Mouse (Mus musculus): ENCODE results near the gene Wdr12. TPM values are rescaled to one million over a fixed set of nuclear protein-coding genes. Genes with fewer than 3 reads are reported as not detected.
A peak's percentile ranks its signal among the peaks of the same experiment; 100 is the strongest.

Wdr12 gene
- 51.5 and 53.8 TPM in 2 replicates for polyA plus RNA-seq (2014; fragmentation: Nextera tagmentation; extraction: Ambion mirVana)

GRCm38 (mm10) chr1:60098024-60098781, at the start of gene Wdr12, which contains the start of gene Carf:
TSS of gene Wdr12 (minus strand) at chr1:60098645.
TSS of gene Carf (plus strand) at chr1:60098247.
- H3K27ac ChIP-seq (ENCODE audit: low read depth, low read length), result peak within 1 kb of the TSS; percentile 96
- peaks cover 6% of the 10 kb centered on the region; the same call in 1 of the 2 replicates for H3K4me1 ChIP-seq (ENCODE audit: control insufficient read depth, insufficient read depth, low read length)
- H3K9me3 ChIP-seq (ENCODE audit: control insufficient read depth, low read length), result no peaks in the 10 kb centered on the region
- H3K36me3 ChIP-seq (ENCODE audit: control insufficient read depth, insufficient read depth, low read length), result no peaks in the 10 kb centered on the region; the same call in 1 of the 2 replicates
- H3K9ac ChIP-seq (ENCODE audit: low read length), result peak within 1 kb of the TSS; percentile 94
- WGBS, result under 1% methylated on average over 61 of the region's 71 CpGs
- peak within 1 kb of the TSS; percentile 91 for H3K4me3 ChIP-seq (ENCODE audit: low read depth, low read length)
- ATAC-seq (ENCODE audit: insufficient read depth, low FRiP score, low TSS enrichment) (peak; percentile 93), DNase-seq (ENCODE audit: low spot score) (peak; percentile 96)
- peak within 1 kb of the TSS; percentile 56 for H3K4me2 ChIP-seq (ENCODE audit: low read depth)
- H3K27me3 ChIP-seq (ENCODE audit: control insufficient read depth, insufficient read depth, low read length), result no peaks in the 10 kb centered on the region

- Histone ChIP-seq H3K4me2 (ENCODE audit: low read depth) (no peak overlapping the region), H3K9ac (ENCODE audit: low read length) (no peak overlapping the region), H3K9me3 (ENCODE audit: control insufficient read depth, low read length) (no peaks in the 10 kb centered on the region), H3K4me1 (ENCODE audit: control insufficient read depth, insufficient read depth, low read length) (no peaks in the 10 kb centered on the region), H3K4me3 (ENCODE audit: low read depth, low read length) (no peak overlapping the region), H3K36me3 (ENCODE audit: control insufficient read depth, insufficient read depth, low read length) (no peaks in the 10 kb centered on the region), H3K27me3 (ENCODE audit: control insufficient read depth, insufficient read depth, low read length) (no peaks in the 10 kb centered on the region), H3K27ac (ENCODE audit: low read depth, low read length) (no peak overlapping the region)
- 53% methylated on average over 9 of the region's 9 CpGs for WGBS
- no peak for ATAC-seq (ENCODE audit: insufficient read depth, low FRiP score, low TSS enrichment)
- DNase-seq (ENCODE audit: low spot score), result no peak
Measured at GRCm38 (mm10) chr1:60137346-60137745, 38.9 kb upstream of the Wdr12 start.

GRCm38 (mm10) chr1:60117721-60118455, 19.4 kb upstream of the Wdr12 start:
- 62% methylated on average over 7 of the region's 7 CpGs for WGBS

GRCm38 (mm10) chr1:60104582-60104981, 6.1 kb upstream of the Wdr12 start:
- Histone ChIP-seq H3K4me3 (ENCODE audit: low read depth, low read length) (no peak overlapping the region), H3K36me3 (ENCODE audit: control insufficient read depth, insufficient read depth, low read length) (no peaks in the 10 kb centered on the region), H3K9ac (ENCODE audit: low read length) (no peak overlapping the region), H3K27me3 (ENCODE audit: control insufficient read depth, insufficient read depth, low read length) (no peaks in the 10 kb centered on the region), H3K9me3 (ENCODE audit: control insufficient read depth, low read length) (no peaks in the 10 kb centered on the region), H3K4me2 (ENCODE audit: low read depth) (no peak overlapping the region), H3K27ac (ENCODE audit: low read depth, low read length) (no peak overlapping the region), H3K4me1 (ENCODE audit: control insufficient read depth, insufficient read depth, low read length) (no peaks in the 10 kb centered on the region)
- WGBS, result 100% methylated on average over 1 of the region's 1 CpGs
- DNase-seq (ENCODE audit: low spot score) (no peak), ATAC-seq (ENCODE audit: insufficient read depth, low FRiP score, low TSS enrichment) (no peak)

More at GRCm38 (mm10) chr1:60117721-60118455, 19.4 kb upstream of the Wdr12 start:
- ATAC-seq (ENCODE audit: insufficient read depth, low FRiP score, low TSS enrichment) (no peak), DNase-seq (ENCODE audit: low spot score) (no peak)
- Histone ChIP-seq H3K27ac (ENCODE audit: low read depth, low read length) (no peak overlapping the region), H3K4me2 (ENCODE audit: low read depth) (no peak overlapping the region), H3K4me1 (ENCODE audit: control insufficient read depth, insufficient read depth, low read length) (no peaks in the 10 kb centered on the region), H3K9me3 (ENCODE audit: control insufficient read depth, low read length) (no peaks in the 10 kb centered on the region), H3K27me3 (ENCODE audit: control insufficient read depth, insufficient read depth, low read length) (no peaks in the 10 kb centered on the region), H3K9ac (ENCODE audit: low read length) (no peak overlapping the region), H3K4me3 (ENCODE audit: low read depth, low read length) (no peak overlapping the region), H3K36me3 (ENCODE audit: control insufficient read depth, insufficient read depth, low read length) (no peaks in the 10 kb centered on the region)

- Histone ChIP-seq H3K9me3 (ENCODE audit: control insufficient read depth, low read length) (no peaks in the 10 kb centered on the region), H3K4me2 (ENCODE audit: low read depth) (peak overlapping the region; percentile 53), H3K4me1 (ENCODE audit: control insufficient read depth, insufficient read depth, low read length) (peaks cover 6% of the 10 kb centered on the region; the same call in 1 of the 2 replicates), H3K27me3 (ENCODE audit: control insufficient read depth, insufficient read depth, low read length) (no peaks in the 10 kb centered on the region), H3K27ac (ENCODE audit: low read depth, low read length) (peak overlapping the region; percentile 96), H3K9ac (ENCODE audit: low read length) (peak overlapping the region; percentile 94), H3K4me3 (ENCODE audit: low read depth, low read length) (peak overlapping the region; percentile 91), H3K36me3 (ENCODE audit: control insufficient read depth, insufficient read depth, low read length) (no peaks in the 10 kb centered on the region; the same call in 1 of the 2 replicates)
- ATAC-seq (ENCODE audit: insufficient read depth, low FRiP score, low TSS enrichment) (0 out of 2 replicates have a peak, but pooled peaks have one; percentile 3), DNase-seq (ENCODE audit: low spot score) (no peak)
- 15% methylated on average over 9 of the region's 9 CpGs for WGBS
Measured at GRCm38 (mm10) chr1:60098839-60099238, 394 bp upstream of the Wdr12 start.

GRCm38 (mm10) chr1:60097277-60098023, 995 bp downstream of the Wdr12 start:
- Histone ChIP-seq H3K27ac (ENCODE audit: low read depth, low read length) (no peak overlapping the region), H3K4me3 (ENCODE audit: low read depth, low read length) (peak overlapping the region; percentile 91), H3K9me3 (ENCODE audit: control insufficient read depth, low read length) (no peaks in the 10 kb centered on the region), H3K27me3 (ENCODE audit: control insufficient read depth, insufficient read depth, low read length) (no peaks in the 10 kb centered on the region), H3K36me3 (ENCODE audit: control insufficient read depth, insufficient read depth, low read length) (no peaks in the 10 kb centered on the region; the same call in 1 of the 2 replicates), H3K4me2 (ENCODE audit: low read depth) (peak overlapping the region; percentile 56), H3K4me1 (ENCODE audit: control insufficient read depth, insufficient read depth, low read length) (peaks cover 6% of the 10 kb centered on the region; the same call in 1 of the 2 replicates), H3K9ac (ENCODE audit: low read length) (peak overlapping the region; percentile 94)
- peak; percentile 82 for DNase-seq (ENCODE audit: low spot score)
- peak; percentile 81 for ATAC-seq (ENCODE audit: insufficient read depth, low FRiP score, low TSS enrichment)
- under 1% methylated on average over 25 of the region's 25 CpGs for WGBS

GRCm38 (mm10) chr1:60096572-60097276, 1.7 kb downstream of the Wdr12 start:
- ATAC-seq (ENCODE audit: insufficient read depth, low FRiP score, low TSS enrichment) (no peak), DNase-seq (ENCODE audit: low spot score) (peak; percentile 12)
- Histone ChIP-seq H3K4me3 (ENCODE audit: low read depth, low read length) (peak overlapping the region; percentile 91), H3K9me3 (ENCODE audit: control insufficient read depth, low read length) (no peaks in the 10 kb centered on the region), H3K4me2 (ENCODE audit: low read depth) (peak overlapping the region; percentile 56), H3K27me3 (ENCODE audit: control insufficient read depth, insufficient read depth, low read length) (no peaks in the 10 kb centered on the region), H3K4me1 (ENCODE audit: control insufficient read depth, insufficient read depth, low read length) (peaks cover 6% of the 10 kb centered on the region; the same call in 1 of the 2 replicates), H3K36me3 (ENCODE audit: control insufficient read depth, insufficient read depth, low read length) (no peaks in the 10 kb centered on the region; the same call in 1 of the 2 replicates), H3K27ac (ENCODE audit: low read depth, low read length) (no peak overlapping the region), H3K9ac (ENCODE audit: low read length) (peak overlapping the region; percentile 46)
- 14% methylated on average over 13 of the region's 13 CpGs for WGBS

- 78% methylated on average over 6 of the region's 6 CpGs for WGBS
- H3K36me3 ChIP-seq (ENCODE audit: control insufficient read depth, insufficient read depth, low read length), result peaks cover 2% of the 10 kb centered on the region; the same call in 1 of the 2 replicates
Measured at GRCm38 (mm10) chr1:60076411-60076810, 22.0 kb downstream of the Wdr12 start.

More at GRCm38 (mm10) chr1:60076411-60076810, 22.0 kb downstream of the Wdr12 start:
- ATAC-seq (ENCODE audit: insufficient read depth, low FRiP score, low TSS enrichment) (no peak), DNase-seq (ENCODE audit: low spot score) (no peak)
- H3K9me3 ChIP-seq (ENCODE audit: control insufficient read depth, low read length), result no peaks in the 10 kb centered on the region
- no peaks in the 10 kb centered on the region for H3K27me3 ChIP-seq (ENCODE audit: control insufficient read depth, insufficient read depth, low read length)
- no peak overlapping the region for H3K9ac ChIP-seq (ENCODE audit: low read length)
- no peaks in the 10 kb centered on the region for H3K4me1 ChIP-seq (ENCODE audit: control insufficient read depth, insufficient read depth, low read length)
- H3K4me3 ChIP-seq (ENCODE audit: low read depth, low read length), result no peak overlapping the region
- no peak overlapping the region for H3K27ac ChIP-seq (ENCODE audit: low read depth, low read length)
- no peak overlapping the region for H3K4me2 ChIP-seq (ENCODE audit: low read depth)

Measured in neural tube, embryonic 11.5 days (tissue).